Mouse (Mus musculus): ENCODE measurements around the gene Atmin. TPM values are rescaled to one million over a fixed set of nuclear protein-coding genes. Genes with fewer than 3 reads are reported as not detected.

Atmin gene
- total and polyA plus RNA-seq, 2 experiments from 2014 or later = 18.8 to 39.4 TPM

DNA sequence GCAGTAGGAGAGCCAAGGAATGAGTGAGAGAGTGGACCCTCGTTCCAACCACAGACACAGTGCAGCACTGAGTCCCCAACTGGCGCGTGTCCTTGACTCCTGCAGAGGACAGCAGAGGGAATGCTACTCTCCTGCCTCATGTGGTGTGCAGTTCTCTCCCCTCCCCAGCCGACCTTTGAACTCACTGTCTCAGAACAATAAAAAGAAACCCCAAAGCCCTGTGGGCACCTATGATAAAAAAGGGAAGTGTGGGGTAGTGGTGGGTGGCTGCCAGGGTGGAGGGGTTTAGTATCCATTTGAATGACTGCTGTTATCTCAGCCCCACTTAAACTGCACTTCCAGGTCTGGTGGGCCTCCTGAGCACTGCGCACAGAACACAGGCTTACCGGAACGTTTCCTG is 4.4 kb downstream of the Atmin start:
- no peak for ATAC-seq
- H3K9me3 ChIP-seq (ENCODE audit: low read length) = no peaks in the 10 kb centered on the region
- TF ChIP-seq CTCF (IDR thresholded peaks at IDR 0.05; ENCODE audit: low read depth) = no peak
- H3K36me3 ChIP-seq (ENCODE audit: insufficient read depth) = no peaks in the 10 kb centered on the region
- WGBS = 92% methylated on average over 7 of the region's 7 CpGs
- H3K4me3 ChIP-seq (ENCODE audit: low read depth, low read length) = no peak overlapping the region
- no peak overlapping the region for H3K9ac ChIP-seq
- no peak for DNase-seq
- H3K4me1 ChIP-seq (ENCODE audit: insufficient read depth) = peaks cover 14% of the 10 kb centered on the region
- H3K27ac ChIP-seq (ENCODE audit: low read depth, low read length) = no peak overlapping the region
- H3K27me3 ChIP-seq (ENCODE audit: insufficient read depth, low read length) = no peaks in the 10 kb centered on the region
- no peak overlapping the region for H3K4me2 ChIP-seq (ENCODE audit: low read depth)

DNA sequence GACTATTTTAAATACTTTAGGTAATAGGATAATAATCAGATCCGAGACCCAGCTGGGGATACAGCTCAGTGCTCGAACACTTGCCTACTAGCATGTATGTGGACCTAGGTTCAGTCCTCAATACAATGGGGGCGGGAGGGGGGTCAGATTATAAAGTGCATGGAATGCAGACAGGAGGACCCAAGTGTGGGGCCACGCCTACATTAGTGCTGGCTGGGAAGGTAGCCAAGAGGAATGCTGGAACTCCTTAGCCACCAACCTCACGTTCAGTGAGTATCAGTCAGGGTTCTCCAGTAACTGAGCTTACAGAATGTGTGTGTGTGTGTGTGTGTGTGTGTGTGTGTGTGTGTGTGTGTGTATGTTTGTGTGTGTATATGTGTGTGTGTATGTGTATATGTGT is 8.2 kb downstream of the Atmin start:
- no peak overlapping the region for H3K4me3 ChIP-seq (ENCODE audit: low read depth, low read length)
- 58% methylated on average over 5 of the region's 5 CpGs for WGBS
- TF ChIP-seq CTCF (IDR thresholded peaks at IDR 0.05; ENCODE audit: low read depth) = no peak
- no peak overlapping the region for H3K9ac ChIP-seq
- no peaks in the 10 kb centered on the region for H3K4me1 ChIP-seq (ENCODE audit: insufficient read depth)
- peaks cover 31% of the 10 kb centered on the region for H3K36me3 ChIP-seq (ENCODE audit: insufficient read depth)
- H3K27ac ChIP-seq (ENCODE audit: low read depth, low read length) = no peak overlapping the region
- no peak overlapping the region for H3K4me2 ChIP-seq (ENCODE audit: low read depth)
- no peak for DNase-seq
- ATAC-seq = no peak
- H3K27me3 ChIP-seq (ENCODE audit: insufficient read depth, low read length) = no peaks in the 10 kb centered on the region
- H3K9me3 ChIP-seq (ENCODE audit: low read length) = no peaks in the 10 kb centered on the region

DNA sequence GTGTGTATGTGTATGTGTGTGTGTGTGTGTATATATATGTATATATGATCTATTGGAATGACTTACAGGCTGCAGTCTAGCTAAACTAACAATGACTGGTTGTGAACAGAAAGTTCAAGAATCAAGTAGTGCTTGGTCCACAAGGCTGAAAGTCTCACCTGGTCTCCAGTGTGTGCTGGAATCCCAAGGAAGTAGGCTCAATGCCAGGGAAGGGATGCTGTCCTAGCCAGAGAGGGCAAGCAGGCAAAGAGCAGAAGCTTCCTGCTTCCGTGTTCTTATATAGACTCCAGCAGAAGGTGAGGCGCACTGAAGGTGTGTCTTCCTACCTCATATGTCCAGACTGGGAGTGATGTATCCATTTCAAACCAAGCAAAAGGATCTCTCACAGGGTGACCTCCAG is 8.6 kb downstream of the Atmin start:
- TF ChIP-seq CTCF (IDR thresholded peaks at IDR 0.05; ENCODE audit: low read depth) = no peak
- DNase-seq = no peak
- ATAC-seq = no peak
- Histone ChIP-seq H3K27me3 (ENCODE audit: insufficient read depth, low read length) (no peaks in the 10 kb centered on the region), H3K36me3 (ENCODE audit: insufficient read depth) (peaks cover 35% of the 10 kb centered on the region), H3K4me3 (ENCODE audit: low read depth, low read length) (no peak overlapping the region), H3K9me3 (ENCODE audit: low read length) (no peaks in the 10 kb centered on the region), H3K4me1 (ENCODE audit: insufficient read depth) (no peaks in the 10 kb centered on the region), H3K27ac (ENCODE audit: low read depth, low read length) (no peak overlapping the region), H3K4me2 (ENCODE audit: low read depth) (no peak overlapping the region), H3K9ac (no peak overlapping the region)
- WGBS = 92% methylated on average over 2 of the region's 2 CpGs

DNA sequence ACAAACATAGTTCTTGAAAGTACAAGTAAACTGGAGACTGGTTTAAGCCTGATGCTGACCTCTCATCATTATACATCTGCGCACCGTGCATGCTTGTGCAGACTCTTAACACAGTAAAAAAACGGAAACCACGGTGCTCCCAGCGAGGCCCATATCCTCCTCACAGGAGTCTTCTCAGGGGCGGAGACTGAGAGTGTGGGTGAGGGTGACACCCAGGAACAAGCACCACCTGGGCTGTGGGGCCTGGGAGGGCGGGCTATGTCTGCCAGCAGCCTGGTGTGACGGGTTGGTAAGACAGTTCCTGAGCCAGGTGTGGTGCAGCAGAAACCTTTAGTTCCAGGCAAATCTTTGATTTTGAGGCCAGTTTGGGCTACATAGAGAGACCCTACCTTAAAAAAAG is 9.2 kb downstream of the Atmin start:
- no peak for DNase-seq
- WGBS = 93% methylated on average over 8 of the region's 8 CpGs
- no peaks in the 10 kb centered on the region for H3K27me3 ChIP-seq (ENCODE audit: insufficient read depth, low read length)
- no peak overlapping the region for H3K4me3 ChIP-seq (ENCODE audit: low read depth, low read length)
- no peak for ATAC-seq
- no peak overlapping the region for H3K9ac ChIP-seq
- no peaks in the 10 kb centered on the region for H3K4me1 ChIP-seq (ENCODE audit: insufficient read depth)
- H3K4me2 ChIP-seq (ENCODE audit: low read depth) = no peak overlapping the region
- no peak for TF ChIP-seq CTCF (IDR thresholded peaks at IDR 0.05; ENCODE audit: low read depth)
- H3K36me3 ChIP-seq (ENCODE audit: insufficient read depth) = peaks cover 41% of the 10 kb centered on the region
- no peaks in the 10 kb centered on the region for H3K9me3 ChIP-seq (ENCODE audit: low read length)
- H3K27ac ChIP-seq (ENCODE audit: low read depth, low read length) = no peak overlapping the region

DNA sequence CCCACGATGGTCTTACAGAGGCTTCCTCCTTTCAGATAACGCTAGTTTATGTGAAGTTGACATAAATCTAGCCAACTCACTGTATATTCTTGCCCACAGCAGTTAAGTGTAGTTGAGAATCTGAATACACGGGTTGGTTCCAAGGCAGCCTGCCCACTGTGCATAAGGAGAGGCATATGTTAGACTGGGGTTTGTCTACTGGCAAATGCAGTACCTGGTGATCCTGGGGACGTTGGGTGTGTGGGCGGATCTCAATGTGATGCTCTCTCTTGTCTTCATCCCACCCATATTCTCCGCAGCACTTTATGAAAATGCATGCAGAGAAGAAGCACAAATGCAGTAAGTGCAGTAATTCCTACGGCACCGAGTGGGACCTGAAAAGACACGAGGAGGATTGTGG is 11.2 kb downstream of the Atmin start:
- 91% methylated on average over 9 of the region's 9 CpGs for WGBS
- no peaks in the 10 kb centered on the region for H3K27me3 ChIP-seq (ENCODE audit: insufficient read depth, low read length)
- DNase-seq = no peak
- no peak for ATAC-seq
- peaks cover 60% of the 10 kb centered on the region for H3K36me3 ChIP-seq (ENCODE audit: insufficient read depth)
- TF ChIP-seq CTCF (IDR thresholded peaks at IDR 0.05; ENCODE audit: low read depth) = no peak
- H3K4me1 ChIP-seq (ENCODE audit: insufficient read depth) = no peaks in the 10 kb centered on the region
- no peak overlapping the region for H3K9ac ChIP-seq
- H3K9me3 ChIP-seq (ENCODE audit: low read length) = no peaks in the 10 kb centered on the region
- no peak overlapping the region for H3K4me2 ChIP-seq (ENCODE audit: low read depth)
- no peak overlapping the region for H3K27ac ChIP-seq (ENCODE audit: low read depth, low read length)
- no peak overlapping the region for H3K4me3 ChIP-seq (ENCODE audit: low read depth, low read length)

DNA sequence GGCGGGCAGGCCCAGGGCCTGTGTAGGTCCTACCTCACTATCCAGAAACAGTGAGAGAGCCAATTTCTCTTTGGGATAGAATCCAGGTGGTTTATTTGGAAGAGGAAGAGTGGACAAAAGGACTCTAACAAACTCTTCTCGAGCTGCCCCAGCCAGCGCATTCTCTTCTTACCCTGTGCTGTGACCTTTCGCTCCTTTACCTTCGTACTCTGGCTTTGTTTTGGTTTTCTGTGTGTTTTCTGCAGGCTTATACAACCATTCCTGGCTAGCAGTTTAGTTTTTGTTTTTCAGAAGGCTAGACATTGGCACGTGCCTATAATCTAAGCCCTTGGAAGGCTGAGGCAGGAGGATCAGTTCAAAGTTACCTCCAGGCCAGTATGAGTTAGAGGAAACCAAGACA is 26.3 kb downstream of the Atmin start:
- TF ChIP-seq CTCF (IDR thresholded peaks at IDR 0.05; ENCODE audit: low read depth) = no peak
- Histone ChIP-seq H3K36me3 (ENCODE audit: insufficient read depth) (peaks cover 5% of the 10 kb centered on the region), H3K4me2 (ENCODE audit: low read depth) (no peak overlapping the region), H3K9me3 (ENCODE audit: low read length) (no peaks in the 10 kb centered on the region), H3K4me1 (ENCODE audit: insufficient read depth) (no peaks in the 10 kb centered on the region), H3K9ac (no peak overlapping the region), H3K27me3 (ENCODE audit: insufficient read depth, low read length) (no peaks in the 10 kb centered on the region), H3K27ac (ENCODE audit: low read depth, low read length) (no peak overlapping the region), H3K4me3 (ENCODE audit: low read depth, low read length) (no peak overlapping the region)
- WGBS = 80% methylated on average over 6 of the region's 6 CpGs
- no peak for ATAC-seq
- DNase-seq = no peak

DNA sequence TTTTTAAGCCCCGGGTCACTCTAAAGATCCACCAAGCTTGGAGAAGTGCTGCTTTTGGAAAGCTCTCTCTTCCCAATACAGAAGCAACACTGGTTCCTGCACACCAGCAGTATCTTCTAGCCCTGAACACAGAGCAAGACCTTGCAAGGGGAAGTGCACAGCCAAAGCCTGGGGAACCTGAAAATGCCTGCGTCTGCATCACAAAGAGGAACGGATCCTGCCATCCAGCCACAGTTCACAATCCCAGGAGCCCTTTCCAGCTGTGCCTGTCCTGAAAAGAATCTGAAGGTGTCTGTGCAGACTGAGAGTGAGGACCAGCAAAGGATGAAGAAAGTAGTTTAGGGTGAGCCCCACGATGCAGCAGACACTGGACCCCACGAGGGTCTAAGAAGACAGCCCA is 31.9 kb downstream of the Atmin start:
- Histone ChIP-seq H3K36me3 (ENCODE audit: insufficient read depth) (peaks cover 5% of the 10 kb centered on the region), H3K27me3 (ENCODE audit: insufficient read depth, low read length) (no peaks in the 10 kb centered on the region), H3K4me1 (ENCODE audit: insufficient read depth) (0 out of 2 replicates have a peak, but pooled peaks cover 2% of the 10 kb centered on the region), H3K4me3 (ENCODE audit: low read depth, low read length) (no peak overlapping the region), H3K4me2 (ENCODE audit: low read depth) (no peak overlapping the region), H3K9me3 (ENCODE audit: low read length) (no peaks in the 10 kb centered on the region), H3K27ac (ENCODE audit: low read depth, low read length) (no peak overlapping the region), H3K9ac (no peak overlapping the region)
- 29% methylated on average over 5 of the region's 5 CpGs for WGBS
- TF ChIP-seq CTCF (IDR thresholded peaks at IDR 0.05; ENCODE audit: low read depth) = no peak
- DNase-seq = no peak
- ATAC-seq = no peak

DNA sequence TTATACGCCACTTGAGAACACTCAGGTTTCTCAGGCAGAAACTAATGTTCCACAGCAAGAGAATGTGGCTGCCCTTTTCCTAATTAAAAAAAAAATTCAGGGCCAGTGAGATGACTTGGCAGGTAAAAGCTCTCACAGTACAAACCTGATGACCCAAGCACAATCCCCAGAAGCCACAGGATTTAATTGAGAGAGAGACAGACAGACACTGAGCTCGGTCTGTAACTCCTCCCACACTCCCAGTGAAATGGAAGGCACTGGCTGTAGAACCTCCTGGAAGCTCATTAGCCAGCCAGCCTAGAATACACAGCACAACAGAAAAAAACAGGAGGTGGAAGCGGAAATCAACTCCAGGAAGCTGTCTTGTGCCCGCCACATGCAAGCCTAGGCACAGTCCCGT is 32.4 kb downstream of the Atmin start:
- ATAC-seq (no peak), DNase-seq (no peak)
- WGBS = 53% methylated on average over 5 of the region's 5 CpGs
- no peak overlapping the region for H3K27ac ChIP-seq (ENCODE audit: low read depth, low read length)
- H3K4me1 ChIP-seq (ENCODE audit: insufficient read depth) = 0 out of 2 replicates have a peak, but pooled peaks cover 2% of the 10 kb centered on the region
- H3K27me3 ChIP-seq (ENCODE audit: insufficient read depth, low read length) = no peaks in the 10 kb centered on the region
- peaks cover 3% of the 10 kb centered on the region for H3K36me3 ChIP-seq (ENCODE audit: insufficient read depth)
- H3K4me3 ChIP-seq (ENCODE audit: low read depth, low read length) = no peak overlapping the region
- H3K4me2 ChIP-seq (ENCODE audit: low read depth) = no peak overlapping the region
- H3K9ac ChIP-seq = no peak overlapping the region
- TF ChIP-seq CTCF (IDR thresholded peaks at IDR 0.05; ENCODE audit: low read depth) = no peak
- no peaks in the 10 kb centered on the region for H3K9me3 ChIP-seq (ENCODE audit: low read length)
